Mouse (Mus musculus) embryo, embryonic 11.5 days (tissue): ENCODE data around the gene Slc44a2.

Experiments used
- DNase-seq: peaks from one replicate; pipeline ENCODE4 v3.0.0-alpha.2; 2012; ENCODE audit warnings: low read depth, low spot score

Slc44a2 gene

GRCm38 (mm10) chr9:21332161-21333061 lies 11.9 kb downstream of the Slc44a2 start:
- no peak for DNase-seq

- no peak for DNase-seq
Measured at GRCm38 (mm10) chr9:21333523-21333922, 13.0 kb downstream of the Slc44a2 start.

GRCm38 (mm10) chr9:21334747-21335146 lies 14.2 kb downstream of the Slc44a2 start:
- DNase-seq, result no peak

GRCm38 (mm10) chr9:21335391-21335790 lies 14.9 kb downstream of the Slc44a2 start:
- no peak for DNase-seq

- no peak for DNase-seq
Measured at GRCm38 (mm10) chr9:21336491-21336890, 16.0 kb downstream of the Slc44a2 start.

- no peak for DNase-seq
Measured at GRCm38 (mm10) chr9:21337652-21338051, 17.2 kb downstream of the Slc44a2 start.

GRCm38 (mm10) chr9:21340411-21340810 lies 19.9 kb downstream of the Slc44a2 start:
- DNase-seq, result no peak

GRCm38 (mm10) chr9:21346627-21347365 lies 26.3 kb downstream of the Slc44a2 start:
- no peak for DNase-seq

- no peak for DNase-seq
Measured at GRCm38 (mm10) chr9:21348152-21348551, 27.7 kb downstream of the Slc44a2 start.

- DNase-seq, result no peak
Measured at GRCm38 (mm10) chr9:21351178-21351577, 30.7 kb downstream of the Slc44a2 start.

GRCm38 (mm10) chr9:21351702-21352377 lies 31.3 kb downstream of the Slc44a2 start:
- DNase-seq, result no peak

- no peak for DNase-seq
Measured at GRCm38 (mm10) chr9:21352463-21353372, 32.2 kb downstream of the Slc44a2 start.

GRCm38 (mm10) chr9:21353373-21353686 lies 32.8 kb downstream of the Slc44a2 start:
- DNase-seq, result no peak

- DNase-seq, result no peak
Measured at GRCm38 (mm10) chr9:21354796-21355195, 34.3 kb downstream of the Slc44a2 start.

GRCm38 (mm10) chr9:21356981-21357718 lies 36.7 kb downstream of the Slc44a2 start:
- DNase-seq, result peak; percentile 71

- DNase-seq, result peak; percentile 36
Measured at GRCm38 (mm10) chr9:21366541-21367220, 46.2 kb downstream of the Slc44a2 start.

GRCm38 (mm10) chr9:21367357-21368111 lies 47.0 kb downstream of the Slc44a2 start, which contains the start of gene Ilf3:
Ilf3 (plus strand) TSS chr9:21367871.
- DNase-seq, result peak; percentile 100

GRCm38 (mm10) chr9:21368131-21368584 lies 47.7 kb downstream of the Slc44a2 start:
- peak; percentile 72 for DNase-seq

- no peak for DNase-seq
Measured at GRCm38 (mm10) chr9:21369080-21369479, 48.6 kb downstream of the Slc44a2 start.
